Mouse (Mus musculus) spleen, adult 12 weeks (tissue): ENCODE data around the gene Rhox9.
"Not testable (repeated sequence)": the region's sequence is repeated elsewhere in the genome, so short reads cannot be mapped to it uniquely, and the experiment has no call there.

Experiments used
- DNase-seq: peaks from one replicate; pipeline ENCODE4 v3.0.0; 2022; ENCODE audit warnings: low spot score

The Rhox9 gene

DNA sequence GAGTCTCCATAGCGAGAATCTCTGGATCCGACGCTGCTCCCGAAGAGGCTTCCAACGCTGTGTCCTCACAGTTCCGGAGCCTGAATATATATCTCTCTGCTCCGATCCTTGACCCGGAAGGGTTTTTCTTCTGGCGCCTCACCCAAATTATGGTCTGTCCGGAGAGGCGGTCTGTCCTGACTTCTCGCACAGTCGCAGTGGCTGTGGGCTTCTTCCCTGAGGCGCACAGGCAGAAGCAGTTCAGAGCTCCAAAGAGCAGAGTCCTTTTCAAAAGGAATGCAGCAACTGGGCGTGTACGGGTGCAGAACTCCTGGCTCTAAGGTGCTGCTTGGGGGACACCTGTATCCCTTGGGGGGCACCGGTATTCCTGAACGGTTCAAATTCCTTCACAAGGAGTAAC lies at the start of gene Rhox9:
Gene Rhox9, minus strand, starts transcription at position 101 of the 400 bp plus-strand sequence.
- not testable (repeated sequence) for DNase-seq

DNA sequence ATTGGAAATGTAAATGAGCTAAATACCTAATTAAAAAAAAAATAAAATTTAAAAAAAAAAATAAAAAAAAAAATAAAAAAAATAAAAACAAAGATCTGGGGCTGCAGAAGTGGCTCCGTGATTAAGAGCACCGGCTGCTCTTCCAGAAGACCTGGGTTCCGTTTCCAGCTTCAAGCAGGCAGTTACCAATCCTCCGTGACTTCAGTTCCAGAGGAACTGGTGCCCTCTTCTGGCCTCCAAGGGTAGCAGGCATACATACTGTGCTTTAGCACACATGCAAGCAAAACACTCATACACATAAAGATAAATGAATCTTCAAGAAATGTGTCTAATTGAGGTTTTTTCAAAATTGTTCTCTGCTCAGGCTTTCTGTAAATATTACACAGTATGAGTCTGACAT lies 14.7 kb upstream of the Rhox9 start:
- DNase-seq: no peak

DNA sequence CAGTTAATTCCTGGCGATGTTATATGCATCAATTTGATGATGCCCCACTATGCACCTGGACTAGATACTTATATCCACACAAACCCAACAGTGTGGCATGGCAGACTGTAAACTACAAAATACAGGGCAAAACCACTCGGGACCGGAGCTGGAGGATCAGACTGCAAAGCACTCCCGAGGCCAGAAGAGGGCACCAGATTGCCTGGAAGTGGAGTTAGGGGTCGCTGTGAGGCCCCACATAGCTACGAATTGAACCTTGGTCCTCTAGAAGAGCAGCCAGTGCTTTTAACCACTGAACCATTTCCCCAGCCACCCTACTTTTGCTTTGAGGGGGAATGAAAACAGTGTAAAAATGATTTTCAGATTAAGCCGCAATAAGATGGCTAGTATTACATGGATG lies 7.0 kb upstream of the Rhox9 start:
- DNase-seq: no peak

DNA sequence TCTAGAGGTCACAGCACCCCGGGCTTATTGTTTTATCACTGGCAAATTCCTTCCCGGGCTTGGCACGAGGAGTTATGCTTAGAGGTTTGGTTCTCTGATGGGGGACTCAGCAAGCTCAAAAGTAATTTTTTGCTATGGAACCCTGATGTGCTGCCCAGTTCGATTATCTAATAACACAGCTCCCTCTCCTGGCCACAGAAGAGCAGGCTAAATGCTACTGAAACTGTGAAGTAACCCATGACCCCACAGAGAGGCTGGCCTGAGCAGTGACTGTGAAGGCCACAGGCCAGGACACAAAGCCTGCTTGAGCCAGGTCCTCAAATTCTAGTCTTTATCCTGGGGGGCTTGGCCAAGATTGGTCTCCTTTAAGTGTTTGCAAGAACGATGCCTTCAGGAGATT lies 2.2 kb upstream of the Rhox9 start:
- DNase-seq: no peak

DNA sequence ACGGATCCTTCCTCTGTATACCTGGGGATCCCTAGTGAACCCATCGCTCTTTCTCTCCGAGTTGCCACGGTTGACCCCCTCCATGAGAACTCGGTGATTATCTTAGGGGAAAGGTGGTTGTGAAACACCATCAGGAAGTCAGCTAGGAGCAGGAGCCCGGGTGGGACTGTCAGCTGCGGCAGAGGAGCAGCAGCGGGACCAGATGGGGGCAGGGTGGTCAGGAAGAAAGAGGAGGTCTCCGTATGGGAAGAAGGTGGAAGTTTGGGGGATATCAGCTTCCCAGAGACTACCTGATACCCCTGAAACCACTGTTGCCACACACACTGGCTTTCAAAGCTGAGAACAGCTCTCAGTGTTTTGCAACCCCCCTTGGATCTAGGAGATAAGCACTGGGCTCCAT lies 4.4 kb downstream of the Rhox9 start, which contains the start of gene Rhox7b:
Gene Rhox7b, minus strand, starts transcription at position 101 of the 400 bp plus-strand sequence.
- not testable (repeated sequence) for DNase-seq

DNA sequence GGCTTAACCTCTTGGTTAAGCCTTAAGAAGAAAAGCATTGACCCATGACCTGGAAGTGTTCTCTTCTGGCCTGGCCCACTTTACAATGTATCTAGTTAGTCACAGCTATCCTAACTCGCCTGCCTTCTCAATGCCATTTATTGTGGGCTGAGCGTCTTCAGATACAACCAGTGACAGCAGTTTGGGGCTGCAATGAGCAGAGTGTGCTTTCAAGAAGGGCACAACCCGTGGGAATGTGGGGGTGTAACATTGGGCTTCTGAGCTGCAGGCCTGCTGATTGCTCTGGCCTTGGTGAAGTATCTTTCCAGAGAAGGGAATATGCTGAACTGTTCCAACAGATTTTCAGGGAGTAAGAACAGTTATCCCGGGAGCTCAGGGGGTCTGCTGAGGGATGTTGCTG lies 22.7 kb downstream of the Rhox9 start, which contains the start of gene Rhox8:
Gene Rhox8, minus strand, starts transcription at position 101 of the 400 bp plus-strand sequence.
- no peak for DNase-seq

DNA sequence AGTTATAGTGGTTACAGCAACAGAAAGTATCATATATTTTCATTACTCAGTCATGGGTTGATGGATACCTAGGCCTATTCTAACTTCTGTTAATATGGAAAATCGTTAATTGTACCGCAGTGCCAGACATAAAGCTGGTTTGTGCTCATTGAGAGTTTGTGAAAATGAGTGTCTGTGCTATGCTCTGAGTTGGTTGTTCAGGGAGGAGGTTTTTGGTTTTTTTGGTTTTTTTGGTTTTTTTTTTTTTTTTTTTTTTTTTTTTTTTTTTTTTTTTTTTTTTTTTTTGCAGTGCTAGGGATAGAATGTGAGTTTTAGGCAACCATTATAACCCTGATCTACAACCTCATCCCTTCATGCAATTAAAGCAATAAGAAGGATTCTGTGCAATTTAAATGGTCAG lies 29.9 kb downstream of the Rhox9 start:
- DNase-seq: no peak
